Mouse (Mus musculus): Measurements from ENCODE around the gene Ubr2. TPM values are rescaled to one million over a fixed set of nuclear protein-coding genes. Genes with fewer than 3 reads are reported as not detected.

The Ubr2 gene
- polyA plus RNA-seq, 1 experiment from 2014 or later: 15.6 TPM

GRCm38 (mm10) chr17:46960216-46960615 is 50.1 kb downstream of the Ubr2 start:
- no peak overlapping the region for H3K9ac ChIP-seq
- H3K4me2 ChIP-seq: no peak overlapping the region
- no peak overlapping the region for H3K27ac ChIP-seq
- H3K4me3 ChIP-seq: no peak overlapping the region
- peaks cover 100% of the 10 kb centered on the region for H3K36me3 ChIP-seq
- no peaks in the 10 kb centered on the region for H3K27me3 ChIP-seq (replicated peaks)
- 0 out of 2 replicates have a peak, but pooled peaks cover 8% of the 10 kb centered on the region for H3K4me1 ChIP-seq
- 83% methylated on average over 10 of the region's 10 CpGs for WGBS (ENCODE audit: insufficient replicate concordance)
- no peaks in the 10 kb centered on the region for H3K9me3 ChIP-seq (replicated peaks)
- no peak for ATAC-seq

DNA sequence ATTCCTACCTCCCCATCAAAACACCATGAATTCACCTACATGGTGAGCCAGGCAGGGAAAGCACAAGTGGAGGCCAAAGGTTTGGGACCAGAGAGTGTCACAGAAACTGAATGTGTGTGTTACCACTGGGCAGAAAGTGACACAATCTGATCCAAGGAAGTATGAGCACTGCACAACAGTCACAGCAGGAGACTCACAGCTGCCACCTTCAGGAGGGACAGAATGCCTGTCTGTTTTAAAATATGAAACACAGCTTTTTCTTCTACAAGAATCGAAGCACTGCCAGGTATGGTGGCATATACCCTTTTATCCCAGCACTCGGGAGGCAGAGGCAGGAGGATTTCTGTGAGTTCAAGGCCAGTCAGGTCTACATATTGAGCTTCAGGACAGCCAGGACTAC is 52.3 kb downstream of the Ubr2 start:
- no peak overlapping the region for H3K27ac ChIP-seq
- WGBS (ENCODE audit: insufficient replicate concordance): 82% methylated on average over 2 of the region's 2 CpGs
- no peak overlapping the region for H3K4me3 ChIP-seq
- H3K4me2 ChIP-seq: no peak overlapping the region
- H3K4me1 ChIP-seq: 0 out of 2 replicates have a peak, but pooled peaks cover 8% of the 10 kb centered on the region
- H3K36me3 ChIP-seq: peaks cover 100% of the 10 kb centered on the region
- no peak overlapping the region for H3K9ac ChIP-seq
- H3K27me3 ChIP-seq (replicated peaks): no peaks in the 10 kb centered on the region
- H3K9me3 ChIP-seq (replicated peaks): no peaks in the 10 kb centered on the region
- ATAC-seq: no peak

DNA sequence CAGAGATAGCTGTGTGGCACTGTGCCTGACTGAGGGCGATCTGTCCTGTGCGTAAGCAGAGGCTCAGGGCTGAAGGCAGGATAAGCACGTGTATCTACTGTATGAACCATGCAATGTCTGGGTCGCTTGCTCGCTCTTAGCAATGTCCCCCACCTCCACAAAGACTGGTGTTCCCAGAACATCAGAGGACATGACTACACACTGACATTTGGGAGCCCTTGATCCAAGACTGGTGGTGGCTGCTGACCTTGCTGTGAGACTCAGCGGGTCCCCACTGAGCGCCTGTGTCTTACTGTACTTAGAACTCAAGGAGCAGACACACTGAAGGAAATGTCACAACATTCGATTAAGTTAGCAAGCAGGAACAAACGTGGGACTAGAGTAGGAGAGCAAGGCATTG is 64.1 kb downstream of the Ubr2 start:
- Histone ChIP-seq H3K27me3 (replicated peaks) (no peaks in the 10 kb centered on the region), H3K9me3 (replicated peaks) (no peaks in the 10 kb centered on the region), H3K4me3 (no peak overlapping the region), H3K27ac (no peak overlapping the region), H3K9ac (no peak overlapping the region), H3K4me1 (no peaks in the 10 kb centered on the region), H3K4me2 (no peak overlapping the region), H3K36me3 (peaks cover 86% of the 10 kb centered on the region)
- ATAC-seq: no peak
- WGBS (ENCODE audit: insufficient replicate concordance): 89% methylated on average over 9 of the region's 9 CpGs

GRCm38 (mm10) chr17:46942421-46942820 is 67.9 kb downstream of the Ubr2 start:
- Histone ChIP-seq H3K27me3 (replicated peaks) (no peaks in the 10 kb centered on the region), H3K27ac (no peak overlapping the region), H3K36me3 (peaks cover 100% of the 10 kb centered on the region), H3K9ac (no peak overlapping the region), H3K4me1 (no peaks in the 10 kb centered on the region), H3K4me2 (no peak overlapping the region), H3K4me3 (no peak overlapping the region), H3K9me3 (replicated peaks) (no peaks in the 10 kb centered on the region)
- 87% methylated on average over 9 of the region's 9 CpGs for WGBS (ENCODE audit: insufficient replicate concordance)
- ATAC-seq: no peak

GRCm38 (mm10) chr17:46940461-46940860 is 69.9 kb downstream of the Ubr2 start:
- no peak overlapping the region for H3K4me2 ChIP-seq
- no peak for ATAC-seq
- 90% methylated on average over 8 of the region's 8 CpGs for WGBS (ENCODE audit: insufficient replicate concordance)
- H3K27me3 ChIP-seq (replicated peaks): no peaks in the 10 kb centered on the region
- H3K4me1 ChIP-seq: no peaks in the 10 kb centered on the region
- H3K9ac ChIP-seq: no peak overlapping the region
- no peaks in the 10 kb centered on the region for H3K9me3 ChIP-seq (replicated peaks)
- H3K27ac ChIP-seq: no peak overlapping the region
- no peak overlapping the region for H3K4me3 ChIP-seq
- peaks cover 100% of the 10 kb centered on the region for H3K36me3 ChIP-seq

GRCm38 (mm10) chr17:46933557-46934348 is 76.6 kb downstream of the Ubr2 start:
- H3K9ac ChIP-seq: no peak overlapping the region
- no peak overlapping the region for H3K4me3 ChIP-seq
- WGBS (ENCODE audit: insufficient replicate concordance): 78% methylated on average over 19 of the region's 19 CpGs
- peaks cover 13% of the 10 kb centered on the region for H3K4me1 ChIP-seq
- H3K9me3 ChIP-seq (replicated peaks): no peaks in the 10 kb centered on the region
- no peak overlapping the region for H3K4me2 ChIP-seq
- ATAC-seq: no peak
- H3K27ac ChIP-seq: no peak overlapping the region
- H3K36me3 ChIP-seq: peaks cover 100% of the 10 kb centered on the region
- no peaks in the 10 kb centered on the region for H3K27me3 ChIP-seq (replicated peaks)

- no peak for ATAC-seq
- Histone ChIP-seq H3K4me1 (peaks cover 13% of the 10 kb centered on the region), H3K9ac (no peak overlapping the region), H3K27ac (no peak overlapping the region), H3K36me3 (peaks cover 97% of the 10 kb centered on the region), H3K4me3 (no peak overlapping the region), H3K9me3 (replicated peaks) (no peaks in the 10 kb centered on the region), H3K27me3 (replicated peaks) (no peaks in the 10 kb centered on the region), H3K4me2 (no peak overlapping the region)
- 89% methylated on average over 5 of the region's 5 CpGs for WGBS (ENCODE audit: insufficient replicate concordance)
Measured at GRCm38 (mm10) chr17:46932961-46933360, 77.4 kb downstream of the Ubr2 start.

- Histone ChIP-seq H3K9me3 (replicated peaks) (no peaks in the 10 kb centered on the region), H3K27me3 (replicated peaks) (no peaks in the 10 kb centered on the region), H3K4me1 (peaks cover 13% of the 10 kb centered on the region), H3K4me2 (no peak overlapping the region), H3K4me3 (no peak overlapping the region), H3K9ac (no peak overlapping the region), H3K27ac (no peak overlapping the region), H3K36me3 (peaks cover 67% of the 10 kb centered on the region)
- WGBS (ENCODE audit: insufficient replicate concordance): 85% methylated on average over 7 of the region's 7 CpGs
- no peak for ATAC-seq
Measured at GRCm38 (mm10) chr17:46929897-46930296, 80.5 kb downstream of the Ubr2 start.

DNA sequence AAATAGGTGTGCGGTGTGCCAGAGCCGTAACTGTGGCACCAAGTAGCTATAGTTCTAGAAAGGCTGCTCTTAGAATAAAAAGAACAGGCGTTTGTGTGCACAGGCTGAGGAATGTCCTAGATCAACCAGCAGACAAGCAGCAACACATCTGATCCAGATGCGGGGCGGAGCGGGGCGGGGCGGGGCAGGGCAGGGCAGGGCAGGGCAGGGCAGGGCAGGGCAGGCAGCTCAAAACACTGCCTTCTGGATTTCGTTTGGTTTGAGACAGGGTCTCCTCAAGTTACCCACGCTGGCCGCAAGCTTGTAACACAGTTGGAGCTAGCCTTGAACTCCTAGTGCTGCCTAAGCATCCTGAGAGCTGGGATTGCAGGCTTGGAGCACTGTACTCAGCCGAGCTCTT is 81.1 kb downstream of the Ubr2 start:
- Histone ChIP-seq H3K27me3 (replicated peaks) (no peaks in the 10 kb centered on the region), H3K4me2 (no peak overlapping the region; the same call in 1 of the 2 replicates), H3K4me1 (peaks cover 13% of the 10 kb centered on the region), H3K36me3 (peaks cover 60% of the 10 kb centered on the region), H3K9me3 (replicated peaks) (no peaks in the 10 kb centered on the region), H3K4me3 (no peak overlapping the region), H3K9ac (0 out of 2 replicates have a peak overlapping the region, but pooled peaks have one; percentile 8), H3K27ac (no peak overlapping the region)
- 73% methylated on average over 12 of the region's 12 CpGs for WGBS (ENCODE audit: insufficient replicate concordance)
- ATAC-seq: no peak

- Histone ChIP-seq H3K9ac (no peak overlapping the region), H3K27ac (no peak overlapping the region), H3K36me3 (peaks cover 45% of the 10 kb centered on the region), H3K27me3 (replicated peaks) (no peaks in the 10 kb centered on the region), H3K4me3 (no peak overlapping the region), H3K9me3 (replicated peaks) (no peaks in the 10 kb centered on the region), H3K4me1 (peaks cover 13% of the 10 kb centered on the region), H3K4me2 (no peak overlapping the region)
- WGBS (ENCODE audit: insufficient replicate concordance): 78% methylated on average over 5 of the region's 5 CpGs
- ATAC-seq: no peak
Measured at GRCm38 (mm10) chr17:46927781-46928180, 82.6 kb downstream of the Ubr2 start.

DNA sequence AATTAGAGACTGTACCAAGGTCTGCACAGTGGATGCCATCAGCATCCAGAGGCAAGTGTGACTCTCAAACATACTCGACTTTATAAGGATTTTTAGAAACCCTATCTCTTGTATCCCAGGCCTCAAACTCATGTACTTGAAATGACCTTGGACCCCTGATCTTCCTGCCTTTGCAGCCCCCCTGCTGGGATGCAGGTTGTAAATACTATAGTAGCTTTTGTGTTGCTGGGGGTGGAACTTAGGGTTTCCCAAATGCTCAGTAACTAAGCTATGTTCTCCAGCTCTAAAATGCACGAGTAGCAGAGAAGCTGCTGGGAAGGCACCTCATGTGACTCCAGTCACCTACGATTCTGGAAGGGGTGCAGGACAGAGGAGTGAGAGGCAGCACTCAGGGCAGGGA is 83.4 kb downstream of the Ubr2 start:
- Histone ChIP-seq H3K36me3 (peaks cover 37% of the 10 kb centered on the region), H3K4me1 (peaks cover 13% of the 10 kb centered on the region), H3K9me3 (replicated peaks) (no peaks in the 10 kb centered on the region), H3K4me2 (no peak overlapping the region), H3K27ac (no peak overlapping the region), H3K27me3 (replicated peaks) (no peaks in the 10 kb centered on the region), H3K4me3 (no peak overlapping the region), H3K9ac (no peak overlapping the region)
- ATAC-seq: no peak
- 66% methylated on average over 3 of the region's 3 CpGs for WGBS (ENCODE audit: insufficient replicate concordance)

- Histone ChIP-seq H3K9ac (no peak overlapping the region), H3K4me2 (no peak overlapping the region), H3K27ac (no peak overlapping the region), H3K27me3 (replicated peaks) (no peaks in the 10 kb centered on the region), H3K4me1 (peaks cover 13% of the 10 kb centered on the region), H3K9me3 (replicated peaks) (no peaks in the 10 kb centered on the region), H3K4me3 (no peak overlapping the region), H3K36me3 (peaks cover 30% of the 10 kb centered on the region)
- WGBS (ENCODE audit: insufficient replicate concordance): 55% methylated on average over 6 of the region's 6 CpGs
- ATAC-seq: no peak
Measured at GRCm38 (mm10) chr17:46926192-46926591, 84.2 kb downstream of the Ubr2 start.

Measured in liver, embryonic 12.5 days (tissue).